Mouse (Mus musculus) urinary bladder, postnatal 4 days (tissue): ENCODE measurements around the gene Cidec.

Experiments
- DNase-seq, 2 experiments: peaks; one replicate each; pipeline ENCODE4 v3.0.0; 2021 to 2022; ENCODE audit warnings: low spot score in 2 of 2

Gene Cidec

GRCm38 (mm10) chr6:113435664-113436205, at the start of gene Cidec:
Cidec (minus strand) TSS chr6:113435760.
- DNase-seq = no peak

GRCm38 (mm10) chr6:113483729-113484128, 48.2 kb upstream of the Cidec start:
- no peak for DNase-seq

- DNase-seq = peak; percentile 88 to 93
Measured at GRCm38 (mm10) chr6:113483100-113483615, 47.6 kb upstream of the Cidec start, which contains the start of gene Creld1. Creld1 (plus strand) TSS chr6:113483297.

GRCm38 (mm10) chr6:113482477-113483099, 47.0 kb upstream of the Cidec start:
- DNase-seq = no peak

- peak in 1 of 2 experiments; percentile 58 for DNase-seq
Measured at GRCm38 (mm10) chr6:113480555-113481373, 45.2 kb upstream of the Cidec start.

GRCm38 (mm10) chr6:113478906-113479305, 43.3 kb upstream of the Cidec start:
- no peak for DNase-seq

GRCm38 (mm10) chr6:113477353-113477752, 41.8 kb upstream of the Cidec start:
- DNase-seq = no peak

GRCm38 (mm10) chr6:113473715-113474114, 38.2 kb upstream of the Cidec start:
- no peak for DNase-seq

- no peak for DNase-seq
Measured at GRCm38 (mm10) chr6:113473246-113473645, 37.7 kb upstream of the Cidec start.

GRCm38 (mm10) chr6:113472061-113472460, 36.5 kb upstream of the Cidec start:
- DNase-seq = no peak

- peak in 1 of 2 experiments; percentile 63 for DNase-seq
Measured at GRCm38 (mm10) chr6:113471297-113471936, 35.9 kb upstream of the Cidec start, which contains the start of gene Il17rc. Il17rc (plus strand) TSS chr6:113471427.

GRCm38 (mm10) chr6:113469432-113469831, 33.9 kb upstream of the Cidec start:
- peak; percentile 74 to 84 for DNase-seq

- peak; percentile 64 to 74 for DNase-seq
Measured at GRCm38 (mm10) chr6:113469021-113469420, 33.5 kb upstream of the Cidec start.

- DNase-seq = no peak
Measured at GRCm38 (mm10) chr6:113468512-113468911, 33.0 kb upstream of the Cidec start.

- no peak for DNase-seq
Measured at GRCm38 (mm10) chr6:113465602-113466001, 30.0 kb upstream of the Cidec start.

- no peak for DNase-seq
Measured at GRCm38 (mm10) chr6:113464040-113464439, 28.5 kb upstream of the Cidec start.

- peak in 1 of 2 experiments; percentile 61 for DNase-seq
Measured at GRCm38 (mm10) chr6:113458635-113459034, 23.1 kb upstream of the Cidec start.

GRCm38 (mm10) chr6:113457952-113458534, 22.5 kb upstream of the Cidec start, which contains the start of gene Il17re:
Il17re (plus strand) TSS chr6:113458484.
- no peak for DNase-seq

- no peak for DNase-seq
Measured at GRCm38 (mm10) chr6:113455007-113455406, 19.4 kb upstream of the Cidec start.

- no peak for DNase-seq
Measured at GRCm38 (mm10) chr6:113451839-113452238, 16.3 kb upstream of the Cidec start.

GRCm38 (mm10) chr6:113447639-113448038, 12.1 kb upstream of the Cidec start:
- no peak for DNase-seq
